Mouse (Mus musculus): ENCODE measurements around the gene Dhrs13. TPM values are rescaled to one million over a fixed set of nuclear protein-coding genes. Genes with fewer than 3 reads are reported as not detected.

Dhrs13 gene
- polyA plus RNA-seq, 1 experiment from 2014 or later = 15.2 TPM

GRCm38 (mm10) chr11:78069130-78069529, 37.0 kb downstream of the Dhrs13 start:
- Histone ChIP-seq H3K4me3 (replicated peaks; ENCODE audit: low read depth, low read length) (no peak overlapping the region), H3K9me3 (replicated peaks; ENCODE audit: low read length) (no peaks in the 10 kb centered on the region), H3K27ac (no peak overlapping the region), H3K36me3 (ENCODE audit: insufficient read depth, low read length) (peaks cover 8% of the 10 kb centered on the region), H3K27me3 (ENCODE audit: insufficient read depth, low read length) (no peaks in the 10 kb centered on the region), H3K9ac (ENCODE audit: low read depth, low read length) (no peak overlapping the region), H3K4me1 (replicated peaks; ENCODE audit: insufficient read depth, low read length) (no peaks in the 10 kb centered on the region), H3K4me2 (ENCODE audit: low read length) (no peak overlapping the region)
- DNase-seq (ENCODE audit: low spot score) (no peak), ATAC-seq (replicated peaks; ENCODE audit: low FRiP score, low read depth) (no peak)
- TF ChIP-seq CTCF (IDR thresholded peaks at IDR 0.05; ENCODE audit: low read depth) = no peak
- WGBS = 76% methylated on average over 5 of the region's 5 CpGs

DNA sequence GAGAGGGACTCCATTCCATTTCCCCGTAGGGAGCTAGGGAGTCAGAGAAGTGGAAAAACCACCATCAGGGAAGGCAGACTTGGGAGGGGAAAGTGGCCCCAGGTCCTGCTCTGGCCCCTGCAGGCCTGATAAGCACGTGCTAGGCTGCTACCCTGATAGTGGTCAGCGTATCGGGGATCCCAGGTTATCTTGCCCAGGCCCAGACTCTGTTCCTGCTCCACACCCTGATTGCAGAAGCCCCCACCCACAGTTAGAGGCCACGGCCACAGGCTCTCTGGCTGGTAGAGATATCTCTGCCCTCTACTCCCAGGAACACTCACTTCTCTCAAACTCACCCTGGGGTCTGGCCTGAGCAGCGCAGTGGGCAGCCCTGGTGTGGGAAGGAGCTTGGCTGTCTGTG, 37.6 kb downstream of the Dhrs13 start:
- no peak for TF ChIP-seq CTCF (IDR thresholded peaks at IDR 0.05; ENCODE audit: low read depth)
- no peak overlapping the region for H3K4me2 ChIP-seq (ENCODE audit: low read length)
- no peak overlapping the region for H3K27ac ChIP-seq
- WGBS = 87% methylated on average over 6 of the region's 6 CpGs
- ATAC-seq (replicated peaks; ENCODE audit: low FRiP score, low read depth) (no peak), DNase-seq (ENCODE audit: low spot score) (no peak)
- no peaks in the 10 kb centered on the region for H3K4me1 ChIP-seq (replicated peaks; ENCODE audit: insufficient read depth, low read length)
- H3K27me3 ChIP-seq (ENCODE audit: insufficient read depth, low read length) = no peaks in the 10 kb centered on the region
- H3K9me3 ChIP-seq (replicated peaks; ENCODE audit: low read length) = no peaks in the 10 kb centered on the region
- no peak overlapping the region for H3K4me3 ChIP-seq (replicated peaks; ENCODE audit: low read depth, low read length)
- H3K36me3 ChIP-seq (ENCODE audit: insufficient read depth, low read length) = peaks cover 12% of the 10 kb centered on the region
- no peak overlapping the region for H3K9ac ChIP-seq (ENCODE audit: low read depth, low read length)

GRCm38 (mm10) chr11:78071938-78072337, 39.9 kb downstream of the Dhrs13 start:
- 87% methylated on average over 5 of the region's 5 CpGs for whole genome bisulfite sequencing
- TF ChIP-seq CTCF (IDR thresholded peaks at IDR 0.05; ENCODE audit: low read depth) = no peak
- Histone ChIP-seq H3K4me3 (replicated peaks; ENCODE audit: low read depth, low read length) (no peak overlapping the region), H3K9ac (ENCODE audit: low read depth, low read length) (no peak overlapping the region), H3K27ac (no peak overlapping the region), H3K9me3 (replicated peaks; ENCODE audit: low read length) (no peaks in the 10 kb centered on the region), H3K27me3 (ENCODE audit: insufficient read depth, low read length) (no peaks in the 10 kb centered on the region), H3K4me2 (ENCODE audit: low read length) (no peak overlapping the region), H3K4me1 (replicated peaks; ENCODE audit: insufficient read depth, low read length) (no peaks in the 10 kb centered on the region), H3K36me3 (ENCODE audit: insufficient read depth, low read length) (peaks cover 15% of the 10 kb centered on the region)
- no peak for ATAC-seq (replicated peaks; ENCODE audit: low FRiP score, low read depth)
- no peak for DNase-seq (ENCODE audit: low spot score)

DNA sequence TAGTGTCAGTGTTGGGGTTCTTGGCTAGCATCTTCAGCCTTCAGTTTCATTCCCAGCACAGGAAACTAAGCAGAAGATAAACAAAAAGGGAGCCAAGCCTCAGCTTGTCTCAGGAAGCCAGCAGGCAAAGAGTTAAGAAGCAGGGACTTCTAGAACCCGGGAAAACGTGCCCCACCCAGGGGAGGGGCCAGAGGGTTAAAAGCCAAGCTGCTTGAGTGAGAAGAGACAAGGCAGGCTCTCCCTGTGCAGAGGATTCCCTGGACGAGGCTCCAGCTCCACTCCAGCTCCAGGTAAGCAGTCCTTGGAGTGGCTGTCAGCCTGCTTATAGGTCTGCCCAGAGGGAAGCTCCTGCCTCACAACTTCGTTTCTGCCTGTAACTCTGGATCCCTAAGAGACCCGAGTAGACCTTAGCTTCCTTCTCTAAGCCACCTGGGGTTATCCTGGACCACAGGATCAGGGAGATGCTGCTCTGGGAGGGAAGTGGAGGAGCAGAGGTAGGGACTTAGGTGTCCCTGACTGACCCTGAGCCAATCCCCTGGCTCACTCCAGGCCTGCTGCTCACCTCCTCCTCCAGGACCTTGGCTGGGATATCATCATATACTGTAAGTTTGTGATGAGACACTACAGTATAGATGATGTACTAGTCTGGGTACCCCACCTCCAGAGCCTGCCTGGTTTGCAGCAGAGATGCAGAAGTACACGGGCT, 40.5 kb downstream of the Dhrs13 start:
- no peak for ATAC-seq (replicated peaks; ENCODE audit: low FRiP score, low read depth)
- no peaks in the 10 kb centered on the region for H3K27me3 ChIP-seq (ENCODE audit: insufficient read depth, low read length)
- no peak overlapping the region for H3K4me3 ChIP-seq (replicated peaks; ENCODE audit: low read depth, low read length)
- no peaks in the 10 kb centered on the region for H3K9me3 ChIP-seq (replicated peaks; ENCODE audit: low read length)
- H3K9ac ChIP-seq (ENCODE audit: low read depth, low read length) = no peak overlapping the region
- no peak for DNase-seq (ENCODE audit: low spot score)
- H3K27ac ChIP-seq = no peak overlapping the region
- H3K36me3 ChIP-seq (ENCODE audit: insufficient read depth, low read length) = peaks cover 15% of the 10 kb centered on the region
- WGBS = 30% methylated on average over 6 of the region's 6 CpGs
- H3K4me2 ChIP-seq (ENCODE audit: low read length) = no peak overlapping the region
- TF ChIP-seq CTCF (IDR thresholded peaks at IDR 0.05; ENCODE audit: low read depth) = no peak
- no peaks in the 10 kb centered on the region for H3K4me1 ChIP-seq (replicated peaks; ENCODE audit: insufficient read depth, low read length)

DNA sequence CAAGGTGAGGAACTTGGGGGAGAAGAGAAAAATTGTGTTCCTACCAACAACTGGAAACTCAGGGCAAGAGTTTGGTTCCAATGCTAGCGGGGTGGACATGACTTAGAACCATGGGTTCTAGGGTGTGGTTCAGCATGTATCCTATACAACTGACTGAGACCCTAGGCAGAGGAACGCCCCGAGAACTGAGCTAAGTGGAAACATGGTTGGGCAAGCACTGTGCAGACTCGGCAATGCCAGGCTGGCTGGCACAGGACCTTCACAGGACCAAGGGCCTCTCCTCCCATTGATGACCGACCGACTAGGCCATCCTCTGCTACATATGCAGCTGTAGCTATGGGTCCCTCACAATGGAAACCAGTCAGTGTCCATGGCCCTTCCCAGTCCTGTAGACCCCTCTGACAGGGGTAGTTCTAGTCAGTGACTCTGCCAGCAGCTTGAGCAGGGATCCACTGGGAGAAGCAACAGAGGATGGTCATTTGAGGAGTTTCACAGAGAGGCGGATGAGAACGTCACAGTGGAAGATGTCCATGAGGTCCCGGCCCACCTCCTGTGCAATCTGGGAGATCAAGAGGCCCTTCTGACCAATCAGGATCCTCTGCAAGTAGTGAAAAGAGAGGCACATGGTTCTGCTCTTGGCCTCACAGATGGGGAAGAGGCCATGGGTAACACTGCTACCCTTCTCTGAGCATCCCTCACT, 41.6 kb downstream of the Dhrs13 start:
- Histone ChIP-seq H3K4me2 (ENCODE audit: low read length) (no peak overlapping the region), H3K9ac (ENCODE audit: low read depth, low read length) (no peak overlapping the region), H3K4me3 (replicated peaks; ENCODE audit: low read depth, low read length) (no peak overlapping the region), H3K4me1 (replicated peaks; ENCODE audit: insufficient read depth, low read length) (no peaks in the 10 kb centered on the region), H3K27ac (no peak overlapping the region), H3K9me3 (replicated peaks; ENCODE audit: low read length) (no peaks in the 10 kb centered on the region), H3K27me3 (ENCODE audit: insufficient read depth, low read length) (no peaks in the 10 kb centered on the region), H3K36me3 (ENCODE audit: insufficient read depth, low read length) (peaks cover 15% of the 10 kb centered on the region)
- DNase-seq (ENCODE audit: low spot score) = no peak
- TF ChIP-seq CTCF (IDR thresholded peaks at IDR 0.05; ENCODE audit: low read depth) = no peak
- 92% methylated on average over 9 of the region's 9 CpGs for WGBS
- ATAC-seq (replicated peaks; ENCODE audit: low FRiP score, low read depth) = no peak

DNA sequence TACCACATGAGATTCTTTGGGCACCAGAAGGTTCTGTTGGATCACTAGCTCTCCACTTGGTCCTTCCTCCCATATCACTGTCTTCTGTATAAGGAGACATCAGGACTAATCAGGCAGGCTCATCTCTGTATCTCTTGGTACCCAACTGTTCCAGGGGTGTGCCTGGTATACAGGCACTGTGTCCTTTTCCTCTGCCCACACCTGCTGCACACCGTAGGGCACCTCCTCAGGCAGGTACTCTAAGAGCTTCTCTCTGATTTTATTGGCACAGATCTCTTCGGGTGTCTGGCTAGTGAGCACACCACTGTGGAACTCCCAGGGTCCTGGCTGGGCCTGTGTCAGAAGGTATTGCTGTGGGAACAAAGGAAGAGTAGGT, 42.2 kb downstream of the Dhrs13 start:
- H3K27ac ChIP-seq = no peak overlapping the region
- H3K4me2 ChIP-seq (ENCODE audit: low read length) = no peak overlapping the region
- H3K27me3 ChIP-seq (ENCODE audit: insufficient read depth, low read length) = no peaks in the 10 kb centered on the region
- ATAC-seq (replicated peaks; ENCODE audit: low FRiP score, low read depth) = no peak
- TF ChIP-seq CTCF (IDR thresholded peaks at IDR 0.05; ENCODE audit: low read depth) = no peak
- peaks cover 15% of the 10 kb centered on the region for H3K36me3 ChIP-seq (ENCODE audit: insufficient read depth, low read length)
- DNase-seq (ENCODE audit: low spot score) = no peak
- no peak overlapping the region for H3K4me3 ChIP-seq (replicated peaks; ENCODE audit: low read depth, low read length)
- no peaks in the 10 kb centered on the region for H3K9me3 ChIP-seq (replicated peaks; ENCODE audit: low read length)
- H3K4me1 ChIP-seq (replicated peaks; ENCODE audit: insufficient read depth, low read length) = no peaks in the 10 kb centered on the region
- 95% methylated on average over 2 of the region's 2 CpGs for WGBS
- H3K9ac ChIP-seq (ENCODE audit: low read depth, low read length) = no peak overlapping the region

All from kidney, postnatal 0 days (tissue).